Mouse (Mus musculus) hindbrain, postnatal 0 days (tissue): ENCODE data around the gene Hspb2. TPM values are rescaled to one million over a fixed set of nuclear protein-coding genes. Genes with fewer than 3 reads are reported as not detected.
A peak's percentile ranks its signal among the peaks of the same experiment; 100 is the strongest.

Experiments
- ATAC-seq: fragments of 200-750 bp; cut with Nextera tagmentation; 2 replicates; pipeline ENCODE4 v1.8.0; 2017; ENCODE audit warnings: mild to moderate bottlenecking, moderate TSS enrichment, moderate library complexity
- DNase-seq: peaks from one replicate; pipeline ENCODE4 v3.0.0-alpha.2; 2015; ENCODE audit warnings: low spot score
- H3K27ac ChIP-seq: fragments of 300-500 bp; sonication (generic); 2 replicates; pipeline ENCODE4 v1.5.1; 2014; ENCODE audit warnings: mild to moderate bottlenecking
- H3K27me3 ChIP-seq: fragments of 300-500 bp; sonication (generic); 2 replicates; pipeline ENCODE4 v1.6.1; 2014; ENCODE audit warnings: low read length, mixed read lengths; ENCODE audit not compliant: insufficient read depth
- H3K36me3 ChIP-seq: fragments of 300-500 bp; sonication (generic); 2 replicates; pipeline ENCODE4 v1.6.1; 2014; ENCODE audit warnings: low read length, mixed read lengths; ENCODE audit not compliant: insufficient read depth
- H3K4me1 ChIP-seq: fragments of 300-500 bp; sonication (generic); 2 replicates; pipeline ENCODE4 v1.6.1; 2014; ENCODE audit warnings: antibody characterized with exemption, low read length, mixed read lengths; ENCODE audit not compliant: insufficient read depth
- H3K4me2 ChIP-seq: fragments of 300-500 bp; sonication (generic); 2 replicates; pipeline ENCODE4 v1.6.1; 2014; ENCODE audit warnings: low read depth, mild to moderate bottlenecking, low read length, moderate library complexity, mixed read lengths
- H3K4me3 ChIP-seq: fragments of 300-500 bp; sonication (generic); 2 replicates; pipeline ENCODE4 v1.5.1; 2014; ENCODE audit warnings: low read length
- H3K9ac ChIP-seq: fragments of 300-500 bp; sonication (generic); replicated peaks from 2 replicates; pipeline ENCODE4 v1.6.1; 2014; ENCODE audit warnings: mild to moderate bottlenecking, low read length, moderate library complexity, mixed read lengths
- H3K9me3 ChIP-seq: fragments of 300-500 bp; sonication (generic); 2 replicates; pipeline ENCODE4 v1.6.1; 2016; ENCODE audit warnings: low read length, mixed read lengths
- CTCF ChIP-seq: IDR thresholded peaks from 2 replicates; pipeline ENCODE4 v1.5.1; 2016; ENCODE audit warnings: antibody characterized with exemption, control low read depth, low read depth
- WGBS: fragments of 180-500 bp; shearing (Covaris S2); extraction: QIAGEN DNeasy Blood & Tissue Kit; methylation state at CpG from one replicate; pipeline ENCODE4 v1.1.7; 2014; 5-methylcytosine and 5-hydroxymethylcytosine counted together
- polyA plus RNA-seq: library from polyadenylated mRNA; unstranded; fragments of >200 nt; fragmentation: Nextera tagmentation; extraction: Ambion mirVana; gene quantifications from 2 replicates; pipeline ENCODE4 v1.2.1, GENCODE M21; 2015
- total RNA-seq: library from RNA; depleted of rRNA; stranded (reverse); fragments of >200 nt; gene quantifications from 2 replicates; pipeline ENCODE4 v1.2.3, GENCODE M21; 2014

Gene Hspb2
- total and polyA plus RNA-seq, 2 experiments from 2014 or later, result 2.9 to 5.4 TPM

DNA sequence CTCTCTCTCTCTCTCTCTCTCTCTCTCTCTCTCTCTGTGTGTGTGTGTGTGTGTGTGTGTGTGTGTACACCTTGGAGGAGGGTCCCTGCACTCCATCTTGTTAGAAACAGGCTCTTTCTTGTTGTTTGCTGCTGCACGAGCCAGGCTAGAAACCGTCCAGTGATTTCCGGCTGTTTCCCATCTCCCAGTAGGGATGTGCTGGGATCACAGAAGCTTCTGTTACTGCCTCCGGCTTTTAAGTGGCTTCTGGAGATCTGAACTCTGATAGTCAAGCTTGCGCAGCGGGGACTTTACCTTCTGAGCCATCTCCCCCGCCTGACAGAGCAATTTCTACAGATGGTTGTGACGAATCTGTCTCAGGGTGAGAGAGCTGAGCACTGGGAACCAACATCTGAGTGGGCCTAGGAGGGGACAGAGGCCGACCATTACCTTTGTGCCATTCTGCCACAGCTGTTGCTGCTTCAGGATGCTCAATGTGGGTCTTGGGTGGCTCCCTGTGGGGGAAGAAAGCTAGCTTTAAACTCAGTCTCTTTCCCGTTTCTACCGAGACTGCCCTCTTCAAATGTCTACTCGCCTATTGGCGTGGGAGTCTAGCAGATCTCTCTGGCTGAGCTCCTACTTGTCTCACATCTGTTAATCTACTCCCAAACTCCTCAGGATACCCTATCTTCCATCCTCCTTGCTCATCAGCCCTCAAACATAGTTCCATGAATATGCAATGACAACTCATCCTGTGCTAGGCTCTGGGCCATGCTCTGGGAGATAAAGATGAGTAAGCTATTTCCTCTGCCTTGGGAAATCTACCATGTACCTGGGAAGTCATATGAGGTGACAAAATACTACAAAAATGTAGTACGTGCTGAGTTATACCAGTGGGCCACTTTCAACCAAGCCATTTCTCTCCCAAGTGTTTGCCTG, 11.0 kb downstream of the Hspb2 start:
- TF ChIP-seq CTCF, result no peak
- DNase-seq (no peak), ATAC-seq (no peak)
- Histone ChIP-seq H3K9ac (no peak overlapping the region), H3K4me1 (peaks cover 7% of the 10 kb centered on the region; the same call in 1 of the 2 replicates), H3K9me3 (no peaks in the 10 kb centered on the region), H3K4me2 (no peak overlapping the region), H3K27ac (no peak overlapping the region), H3K27me3 (no peaks in the 10 kb centered on the region), H3K36me3 (no peaks in the 10 kb centered on the region), H3K4me3 (no peak overlapping the region)
- 90% methylated on average over 14 of the region's 14 CpGs for WGBS

DNA sequence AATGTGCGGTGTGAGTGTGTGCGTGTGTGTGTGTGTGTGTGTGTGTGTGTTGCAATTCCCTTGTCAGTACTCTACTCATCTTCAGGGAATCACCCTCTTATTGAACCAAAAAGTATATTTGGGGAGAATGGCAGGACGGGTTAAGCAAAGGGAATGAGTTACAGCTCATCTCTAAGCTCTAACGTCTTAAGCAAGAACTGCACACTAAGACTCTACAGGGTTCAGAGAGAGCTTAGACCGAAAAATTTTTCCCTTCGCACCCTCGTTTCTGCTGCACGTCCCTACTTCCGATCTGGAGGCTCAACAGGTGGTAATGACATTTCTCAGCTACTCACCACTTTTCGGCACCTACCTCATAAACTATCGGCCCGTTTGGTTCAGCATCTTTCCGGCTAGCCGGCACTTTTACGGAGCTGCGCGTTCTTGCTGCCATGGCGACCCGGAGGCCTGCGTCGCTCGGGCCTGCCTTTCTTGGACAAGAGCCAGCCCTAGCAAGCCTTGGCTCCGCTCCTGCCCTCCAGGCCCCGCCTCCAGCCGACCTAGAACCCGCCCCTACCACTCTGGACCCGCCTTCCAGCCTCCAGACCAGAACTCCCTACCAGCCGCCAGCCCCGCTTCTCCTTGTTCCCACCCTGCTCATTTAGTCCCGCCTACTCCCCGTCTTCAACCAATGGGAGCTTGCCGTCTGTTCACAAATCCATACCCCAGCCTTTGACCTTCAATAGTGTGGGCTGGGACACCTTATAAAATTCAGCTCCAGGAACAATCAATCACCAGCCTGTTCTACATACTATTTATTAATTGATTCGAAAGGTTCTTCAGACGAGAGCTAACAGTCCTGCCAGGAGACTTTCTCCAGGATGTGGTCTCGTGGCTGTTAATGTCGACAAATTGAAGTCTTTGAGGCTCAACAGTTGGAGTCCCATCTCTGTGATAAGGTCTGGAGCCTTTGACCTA, 13.0 kb downstream of the Hspb2 start, which contains the start of gene Dixdc1:
Gene Dixdc1 (minus strand): TSS at position 604 of the 957 bp plus-strand sequence.
- WGBS, result 12% methylated on average over 36 of the region's 36 CpGs
- Histone ChIP-seq H3K27me3 (no peaks in the 10 kb centered on the region), H3K9ac (no peak within 1 kb of the TSS), H3K4me1 (peaks cover 4% of the 10 kb centered on the region; the same call in 1 of the 2 replicates), H3K27ac (no peak within 1 kb of the TSS), H3K36me3 (no peaks in the 10 kb centered on the region), H3K9me3 (no peaks in the 10 kb centered on the region), H3K4me2 (peak within 1 kb of the TSS; percentile 56), H3K4me3 (peak within 1 kb of the TSS; percentile 30)
- peak; percentile 93 for DNase-seq
- no peak for TF ChIP-seq CTCF
- peak; percentile 98 for ATAC-seq

DNA sequence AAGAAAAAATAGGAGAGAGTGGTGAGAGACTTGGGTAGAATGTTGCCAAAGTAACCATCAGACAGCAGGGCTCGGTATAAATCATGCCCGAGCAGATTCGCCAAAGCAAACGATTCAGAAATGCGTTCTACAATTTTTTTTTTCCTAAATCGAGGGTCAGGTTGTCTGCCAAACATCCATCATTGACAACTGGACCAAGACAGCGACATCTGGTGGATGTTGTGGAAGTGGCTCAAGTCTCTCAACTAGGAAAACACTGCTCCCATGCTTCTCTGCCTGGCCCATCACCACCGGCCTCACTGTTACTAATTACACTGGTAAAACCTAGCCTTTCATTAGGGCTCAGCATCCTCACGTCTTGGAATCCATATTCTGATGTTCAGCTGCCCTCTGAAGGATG, 17.2 kb downstream of the Hspb2 start:
- H3K4me2 ChIP-seq, result peak overlapping the region; percentile 47
- no peak overlapping the region for H3K27ac ChIP-seq
- no peak overlapping the region for H3K9ac ChIP-seq
- peaks cover 4% of the 10 kb centered on the region; the same call in 1 of the 2 replicates for H3K4me1 ChIP-seq
- no peaks in the 10 kb centered on the region for H3K36me3 ChIP-seq
- no peaks in the 10 kb centered on the region for H3K27me3 ChIP-seq
- no peak overlapping the region for H3K4me3 ChIP-seq
- DNase-seq (peak; percentile 85), ATAC-seq (no peak)
- 3% methylated on average over 9 of the region's 9 CpGs for WGBS
- H3K9me3 ChIP-seq, result no peaks in the 10 kb centered on the region
- peak; percentile 86 for TF ChIP-seq CTCF

DNA sequence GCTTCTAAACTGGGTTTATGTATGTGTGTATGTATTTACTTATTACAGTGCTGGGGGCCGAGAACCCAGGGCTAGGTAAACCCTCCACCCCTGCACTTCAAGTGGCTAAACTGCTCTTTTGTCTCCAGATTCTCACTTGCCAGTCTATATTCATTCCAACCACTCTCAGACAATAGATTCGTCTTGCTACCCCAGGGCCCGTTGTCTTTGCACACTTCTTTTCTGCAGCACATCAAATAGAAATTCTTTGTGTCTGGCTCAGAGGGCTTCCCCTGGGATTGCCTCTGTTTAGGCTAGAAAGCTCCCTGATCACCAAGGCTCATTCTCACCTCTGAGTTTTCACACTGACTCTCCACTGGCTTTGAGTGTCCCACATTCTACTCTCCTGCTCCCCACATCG, 19.6 kb downstream of the Hspb2 start:
- ATAC-seq (no peak), DNase-seq (no peak)
- WGBS, result 12% methylated on average over 4 of the region's 4 CpGs
- Histone ChIP-seq H3K27me3 (no peaks in the 10 kb centered on the region), H3K9me3 (no peaks in the 10 kb centered on the region), H3K4me2 (no peak overlapping the region), H3K36me3 (no peaks in the 10 kb centered on the region), H3K4me3 (no peak overlapping the region), H3K9ac (no peak overlapping the region), H3K27ac (no peak overlapping the region), H3K4me1 (no peaks in the 10 kb centered on the region)
- no peak for TF ChIP-seq CTCF

DNA sequence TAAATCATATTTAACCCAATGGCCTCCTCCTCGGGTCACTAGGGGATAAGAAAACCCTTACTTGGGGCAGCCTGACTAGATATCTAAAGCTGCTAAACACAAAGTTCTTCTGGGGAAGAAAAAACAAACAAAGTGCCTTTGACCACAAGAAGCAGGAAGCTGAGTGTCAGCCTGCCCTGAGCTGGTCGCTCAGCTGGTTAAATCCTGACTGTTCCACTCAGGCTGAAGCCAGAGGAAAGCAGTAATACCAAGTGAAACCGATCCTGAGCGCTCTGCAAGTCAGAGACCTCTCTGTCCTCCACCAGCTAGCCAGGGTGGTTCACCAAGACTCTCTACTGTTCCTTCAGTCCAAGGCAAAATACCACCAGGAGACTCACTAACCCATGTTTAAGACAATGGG, 22.6 kb downstream of the Hspb2 start:
- Histone ChIP-seq H3K9ac (no peak overlapping the region), H3K4me1 (peaks cover 6% of the 10 kb centered on the region), H3K4me2 (no peak overlapping the region), H3K4me3 (no peak overlapping the region), H3K36me3 (no peaks in the 10 kb centered on the region), H3K9me3 (no peaks in the 10 kb centered on the region), H3K27ac (peak overlapping the region; percentile 9; the same call in 1 of the 2 replicates), H3K27me3 (no peaks in the 10 kb centered on the region)
- ATAC-seq, result no peak
- no peak for TF ChIP-seq CTCF
- 69% methylated on average over 4 of the region's 4 CpGs for WGBS
- no peak for DNase-seq

DNA sequence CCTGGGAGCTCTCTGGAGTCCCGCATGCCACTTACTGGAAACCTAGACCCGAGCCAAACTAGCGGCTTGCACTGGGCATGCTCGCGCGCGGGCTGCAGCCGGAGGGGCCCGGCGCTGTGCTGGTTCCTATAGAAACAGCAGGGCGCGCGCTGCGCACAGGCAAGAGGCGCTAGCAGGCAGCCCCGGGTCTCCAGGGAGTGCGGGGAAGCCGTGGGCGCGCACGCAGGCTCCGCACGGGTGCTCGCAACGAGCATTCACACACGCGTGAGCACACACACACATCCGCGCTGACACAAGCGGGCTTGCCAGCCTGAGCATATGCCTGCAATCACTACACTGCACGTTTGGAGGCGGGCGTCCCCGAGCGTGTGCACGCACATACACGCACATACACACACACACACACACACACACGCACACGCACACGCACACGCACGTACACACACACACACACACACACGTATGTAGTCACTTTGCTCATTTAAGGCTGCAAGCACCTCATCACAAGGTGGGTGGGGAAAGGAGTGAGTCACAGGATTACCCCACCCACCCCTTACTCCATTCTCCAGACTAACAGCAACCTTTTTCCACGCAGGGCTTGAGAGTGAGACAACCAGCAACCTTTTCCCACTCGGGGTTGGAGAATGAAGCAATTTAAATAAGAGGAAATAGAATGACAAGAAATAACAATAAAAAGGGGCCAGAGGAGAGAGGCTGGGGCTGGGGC, 24.1 kb downstream of the Hspb2 start:
- peak overlapping the region; percentile 81 for H3K27ac ChIP-seq
- no peaks in the 10 kb centered on the region for H3K9me3 ChIP-seq
- H3K4me2 ChIP-seq, result peak overlapping the region; percentile 92
- under 1% methylated on average over 44 of the region's 45 CpGs for WGBS
- DNase-seq (peak; percentile 98), ATAC-seq (peak; percentile 96)
- H3K4me3 ChIP-seq, result peak overlapping the region; percentile 57
- H3K36me3 ChIP-seq, result no peaks in the 10 kb centered on the region
- H3K27me3 ChIP-seq, result no peaks in the 10 kb centered on the region
- H3K9ac ChIP-seq, result peak overlapping the region; percentile 63
- peaks cover 13% of the 10 kb centered on the region for H3K4me1 ChIP-seq
- peak; percentile 42; the same call in 1 of the 2 replicates for TF ChIP-seq CTCF
